Mouse (Mus musculus): ENCODE measurements around the gene Ccdc14. TPM values are rescaled to one million over a fixed set of nuclear protein-coding genes. Genes with fewer than 3 reads are reported as not detected.
"Not testable (repeated sequence)": the region's sequence is repeated elsewhere in the genome, so short reads cannot be mapped to it uniquely, and the experiment has no call there.

Gene Ccdc14
- polyA plus RNA-seq, 2 experiments: 3.2 to 3.3 TPM

- H3K27me3 ChIP-seq (ENCODE audit: control insufficient read depth, insufficient read depth, low read length): no peaks in the 10 kb centered on the region
- TF ChIP-seq EP300 (IDR thresholded peaks at IDR 0.05; ENCODE audit: low read depth) (no peak), CTCF (IDR thresholded peaks at IDR 0.05; ENCODE audit: low read depth) (no peak)
- peak overlapping the region; percentile 67 for H3K27ac ChIP-seq
- H3K4me2 ChIP-seq (ENCODE audit: low read depth): peak overlapping the region; percentile 90
- H3K9me3 ChIP-seq (ENCODE audit: control insufficient read depth, low read length): no peaks in the 10 kb centered on the region
- H3K4me1 ChIP-seq (replicated peaks; ENCODE audit: control insufficient read depth in 2 of 2, insufficient read depth in 2 of 2, low read length in 1 of 2): peaks cover 3 to 7% of the 10 kb centered on the region in 2 experiments; a peak in 3 of 4 replicates
- DNase-seq (ENCODE audit: low read depth in 3 of 3, low spot score in 3 of 3) (peak in 2 of 3 experiments; percentile 19 to 40), ATAC-seq (ENCODE audit: insufficient read depth) (peak; percentile 29; the same call in 1 of the 2 replicates)
- H3K9ac ChIP-seq (replicated peaks): peak overlapping the region; percentile 77
- H3K36me3 ChIP-seq (replicated peaks; ENCODE audit: control insufficient read depth, insufficient read depth, low read depth): no peaks in the 10 kb centered on the region
- H3K4me3 ChIP-seq (ENCODE audit: insufficient read depth in 1 of 2, low read depth in 2 of 2, low read length in 2 of 2): peak overlapping the region; percentile 71 to 91
- 13% methylated on average over 11 of the region's 11 CpGs for WGBS (ENCODE audit: insufficient replicate concordance)
These were observed 740 bp downstream of the Ccdc14 start for GRCm38 (mm10) chr16:34691156-34691555.

- no peak overlapping the region for H3K27ac ChIP-seq
- no peak overlapping the region for H3K4me2 ChIP-seq (ENCODE audit: low read depth)
- H3K9me3 ChIP-seq (ENCODE audit: control insufficient read depth, low read length): no peaks in the 10 kb centered on the region
- no peak for ATAC-seq (ENCODE audit: insufficient read depth)
- H3K4me1 ChIP-seq (replicated peaks; ENCODE audit: control insufficient read depth in 2 of 2, insufficient read depth in 2 of 2, low read length in 1 of 2): peaks cover 3 to 7% of the 10 kb centered on the region in 2 experiments; a peak in 3 of 4 replicates
- H3K9ac ChIP-seq (replicated peaks): no peak overlapping the region
- 24% methylated on average over 4 of the region's 7 CpGs for whole genome bisulfite sequencing (ENCODE audit: insufficient replicate concordance)
- no peaks in the 10 kb centered on the region for H3K27me3 ChIP-seq (ENCODE audit: control insufficient read depth, insufficient read depth, low read length)
- TF ChIP-seq EP300 (IDR thresholded peaks at IDR 0.05; ENCODE audit: low read depth): no peak
- TF ChIP-seq CTCF (IDR thresholded peaks at IDR 0.05; ENCODE audit: low read depth): no peak
- H3K36me3 ChIP-seq (replicated peaks; ENCODE audit: control insufficient read depth, insufficient read depth, low read depth): no peaks in the 10 kb centered on the region; the same call in 1 of the 2 replicates
- no peak overlapping the region for H3K4me3 ChIP-seq (ENCODE audit: insufficient read depth in 1 of 2, low read depth in 2 of 2, low read length in 2 of 2)
- DNase-seq (ENCODE audit: low read depth in 3 of 3, low spot score in 3 of 3): no peak
These were observed 4.1 kb downstream of the Ccdc14 start for GRCm38 (mm10) chr16:34694477-34694876.

GRCm38 (mm10) chr16:34698721-34699120, 8.3 kb downstream of the Ccdc14 start:
- H3K9ac ChIP-seq (replicated peaks); ATAC-seq (ENCODE audit: insufficient read depth); H3K27ac ChIP-seq; H3K4me1 ChIP-seq (replicated peaks; ENCODE audit: control insufficient read depth in 2 of 2, insufficient read depth in 2 of 2, low read length in 1 of 2); DNase-seq (ENCODE audit: low read depth in 3 of 3, low spot score in 3 of 3); H3K4me3 ChIP-seq (ENCODE audit: insufficient read depth in 1 of 2, low read depth in 2 of 2, low read length in 2 of 2); H3K36me3 ChIP-seq (replicated peaks; ENCODE audit: control insufficient read depth, insufficient read depth, low read depth); H3K9me3 ChIP-seq (ENCODE audit: control insufficient read depth, low read length); H3K27me3 ChIP-seq (ENCODE audit: control insufficient read depth, insufficient read depth, low read length); H3K4me2 ChIP-seq (ENCODE audit: low read depth): not testable (repeated sequence)
- 52% methylated on average over 3 of the region's 3 CpGs for WGBS (ENCODE audit: insufficient replicate concordance)

GRCm38 (mm10) chr16:34700165-34700827, 9.9 kb downstream of the Ccdc14 start:
- ATAC-seq (ENCODE audit: insufficient read depth): peak; percentile 31; the same call in 1 of the 2 replicates
- H3K9ac ChIP-seq (replicated peaks): no peak overlapping the region
- peak; percentile 33 to 54 (median 34) for DNase-seq (ENCODE audit: low read depth in 3 of 3, low spot score in 3 of 3)
- 23% methylated on average over 7 of the region's 7 CpGs for WGBS (ENCODE audit: insufficient replicate concordance)
- no peak overlapping the region for H3K27ac ChIP-seq
- no peaks in the 10 kb centered on the region for H3K9me3 ChIP-seq (ENCODE audit: control insufficient read depth, low read length)
- TF ChIP-seq EP300 (IDR thresholded peaks at IDR 0.05; ENCODE audit: low read depth): no peak
- peak; percentile 68 for TF ChIP-seq CTCF (IDR thresholded peaks at IDR 0.05; ENCODE audit: low read depth)
- no peak overlapping the region for H3K4me2 ChIP-seq (ENCODE audit: low read depth)
- no peak overlapping the region for H3K4me3 ChIP-seq (ENCODE audit: insufficient read depth in 1 of 2, low read depth in 2 of 2, low read length in 2 of 2)
- H3K27me3 ChIP-seq (ENCODE audit: control insufficient read depth, insufficient read depth, low read length): no peaks in the 10 kb centered on the region
- no peaks in the 10 kb centered on the region for H3K4me1 ChIP-seq (replicated peaks; ENCODE audit: control insufficient read depth in 2 of 2, insufficient read depth in 2 of 2, low read length in 1 of 2)
- no peaks in the 10 kb centered on the region; the same call in 1 of the 2 replicates for H3K36me3 ChIP-seq (replicated peaks; ENCODE audit: control insufficient read depth, insufficient read depth, low read depth)

GRCm38 (mm10) chr16:34700828-34701216, 10.4 kb downstream of the Ccdc14 start:
- Histone ChIP-seq H3K9me3 (ENCODE audit: control insufficient read depth, low read length) (no peaks in the 10 kb centered on the region), H3K4me3 (ENCODE audit: insufficient read depth in 1 of 2, low read depth in 2 of 2, low read length in 2 of 2) (no peak overlapping the region), H3K4me1 (replicated peaks; ENCODE audit: control insufficient read depth in 2 of 2, insufficient read depth in 2 of 2, low read length in 1 of 2) (no peaks in the 10 kb centered on the region), H3K4me2 (ENCODE audit: low read depth) (no peak overlapping the region), H3K27ac (no peak overlapping the region), H3K9ac (replicated peaks) (no peak overlapping the region), H3K27me3 (ENCODE audit: control insufficient read depth, insufficient read depth, low read length) (no peaks in the 10 kb centered on the region), H3K36me3 (replicated peaks; ENCODE audit: control insufficient read depth, insufficient read depth, low read depth) (no peaks in the 10 kb centered on the region; the same call in 1 of the 2 replicates)
- ATAC-seq (ENCODE audit: insufficient read depth) (no peak), DNase-seq (ENCODE audit: low read depth in 3 of 3, low spot score in 3 of 3) (no peak)
- WGBS (ENCODE audit: insufficient replicate concordance): 71% methylated on average over 6 of the region's 6 CpGs
- TF ChIP-seq CTCF (IDR thresholded peaks at IDR 0.05; ENCODE audit: low read depth) (no peak), EP300 (IDR thresholded peaks at IDR 0.05; ENCODE audit: low read depth) (no peak)
